Mouse (Mus musculus): ENCODE results near the gene Plekha6. TPM values are rescaled to one million over a fixed set of nuclear protein-coding genes. Genes with fewer than 3 reads are reported as not detected.

The Plekha6 gene
- polyA plus RNA-seq, 1 experiment from 2014 or later: 2.5 TPM

DNA sequence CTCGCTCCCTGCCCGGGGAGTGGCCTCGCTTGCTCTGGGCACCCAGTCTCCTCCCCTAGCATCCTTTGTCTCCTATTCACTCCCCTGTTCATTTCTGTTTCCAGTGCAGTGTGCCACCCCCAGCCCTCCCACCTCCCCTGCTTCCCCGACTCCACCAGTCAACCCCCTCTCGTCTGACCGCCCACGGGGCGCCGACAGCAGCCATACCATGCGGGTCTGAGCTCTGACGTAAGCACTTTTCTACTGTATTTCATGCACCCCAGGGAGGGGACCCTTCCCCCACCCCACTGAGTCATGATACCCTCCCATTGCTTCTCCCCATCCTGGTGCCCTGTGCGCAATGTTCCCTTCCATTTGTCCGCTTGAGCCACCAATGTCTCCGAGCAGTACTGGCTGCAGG, 134.8 kb downstream of the Plekha6 start:
- Histone ChIP-seq H3K36me3 (replicated peaks) (no peaks in the 10 kb centered on the region; the same call in 1 of the 2 replicates), H3K4me3 (replicated peaks) (no peak overlapping the region), H3K9ac (no peak overlapping the region), H3K9me3 (replicated peaks) (no peaks in the 10 kb centered on the region), H3K27ac (replicated peaks) (no peak overlapping the region), H3K4me2 (no peak overlapping the region), H3K4me1 (replicated peaks) (peaks cover 6% of the 10 kb centered on the region), H3K27me3 (peaks cover 20% of the 10 kb centered on the region; the same call in 1 of the 2 replicates)
- WGBS (ENCODE audit: insufficient replicate concordance): 30% methylated on average over 14 of the region's 14 CpGs
- ATAC-seq (ENCODE audit: insufficient read depth): no peak

- WGBS (ENCODE audit: insufficient replicate concordance): 44% methylated on average over 3 of the region's 3 CpGs
- Histone ChIP-seq H3K9me3 (replicated peaks) (no peaks in the 10 kb centered on the region), H3K4me2 (no peak overlapping the region), H3K36me3 (replicated peaks) (no peaks in the 10 kb centered on the region), H3K4me1 (replicated peaks) (peaks cover 9% of the 10 kb centered on the region), H3K4me3 (replicated peaks) (no peak overlapping the region), H3K9ac (no peak overlapping the region), H3K27ac (replicated peaks) (no peak overlapping the region), H3K27me3 (peaks cover 20% of the 10 kb centered on the region; the same call in 1 of the 2 replicates)
- ATAC-seq (ENCODE audit: insufficient read depth): peak; percentile 61
Measured at GRCm38 (mm10) chr1:133302540-133302939, 138.5 kb downstream of the Plekha6 start.

- H3K4me3 ChIP-seq (replicated peaks): no peak overlapping the region
- no peak overlapping the region for H3K27ac ChIP-seq (replicated peaks)
- H3K9me3 ChIP-seq (replicated peaks): no peaks in the 10 kb centered on the region
- H3K9ac ChIP-seq: no peak overlapping the region
- no peak overlapping the region for H3K4me2 ChIP-seq
- 7% methylated on average over 4 of the region's 4 CpGs for WGBS (ENCODE audit: insufficient replicate concordance)
- no peaks in the 10 kb centered on the region for H3K36me3 ChIP-seq (replicated peaks)
- peaks cover 3% of the 10 kb centered on the region; the same call in 1 of the 2 replicates for H3K27me3 ChIP-seq
- H3K4me1 ChIP-seq (replicated peaks): peaks cover 12% of the 10 kb centered on the region
- no peak for ATAC-seq (ENCODE audit: insufficient read depth)
Measured at GRCm38 (mm10) chr1:133306842-133307241, 142.8 kb downstream of the Plekha6 start.

- no peak overlapping the region for H3K27ac ChIP-seq (replicated peaks)
Measured at GRCm38 (mm10) chr1:133307318-133307717, 143.3 kb downstream of the Plekha6 start.

GRCm38 (mm10) chr1:133309652-133310267, 145.8 kb downstream of the Plekha6 start, which contains the start of gene Golt1a:
Gene Golt1a, plus strand, starts transcription at chr1:133309800.
- 51% methylated on average over 14 of the region's 14 CpGs for WGBS (ENCODE audit: insufficient replicate concordance)
- no peaks in the 10 kb centered on the region for H3K36me3 ChIP-seq (replicated peaks)
- no peaks in the 10 kb centered on the region for H3K27me3 ChIP-seq
- ATAC-seq (ENCODE audit: insufficient read depth): peak; percentile 79
- H3K9ac ChIP-seq: no peak within 1 kb of the TSS
- H3K9me3 ChIP-seq (replicated peaks): no peaks in the 10 kb centered on the region
- H3K4me3 ChIP-seq (replicated peaks): peak within 1 kb of the TSS; percentile 35
- peaks cover 7% of the 10 kb centered on the region; the same call in 1 of the 2 replicates for H3K4me1 ChIP-seq (replicated peaks)
- peak within 1 kb of the TSS; percentile 74 for H3K27ac ChIP-seq (replicated peaks)
- peak within 1 kb of the TSS; percentile 33 for H3K4me2 ChIP-seq

More at GRCm38 (mm10) chr1:133307318-133307717, 143.3 kb downstream of the Plekha6 start:
- 8% methylated on average over 6 of the region's 6 CpGs for WGBS (ENCODE audit: insufficient replicate concordance)
- Histone ChIP-seq H3K4me1 (replicated peaks) (peaks cover 8% of the 10 kb centered on the region), H3K4me2 (no peak overlapping the region), H3K27me3 (no peaks in the 10 kb centered on the region), H3K4me3 (replicated peaks) (no peak overlapping the region), H3K9ac (no peak overlapping the region), H3K9me3 (replicated peaks) (no peaks in the 10 kb centered on the region), H3K36me3 (replicated peaks) (no peaks in the 10 kb centered on the region)
- ATAC-seq (ENCODE audit: insufficient read depth): no peak

- Histone ChIP-seq H3K9me3 (replicated peaks) (no peaks in the 10 kb centered on the region), H3K4me1 (replicated peaks) (peaks cover 7% of the 10 kb centered on the region; the same call in 1 of the 2 replicates), H3K4me3 (replicated peaks) (no peak overlapping the region), H3K36me3 (replicated peaks) (no peaks in the 10 kb centered on the region), H3K27ac (replicated peaks) (no peak overlapping the region), H3K9ac (no peak overlapping the region), H3K27me3 (no peaks in the 10 kb centered on the region), H3K4me2 (no peak overlapping the region)
- WGBS (ENCODE audit: insufficient replicate concordance): 44% methylated on average over 4 of the region's 4 CpGs
- no peak for ATAC-seq (ENCODE audit: insufficient read depth)
Measured at GRCm38 (mm10) chr1:133311240-133311639, 147.2 kb downstream of the Plekha6 start.

DNA sequence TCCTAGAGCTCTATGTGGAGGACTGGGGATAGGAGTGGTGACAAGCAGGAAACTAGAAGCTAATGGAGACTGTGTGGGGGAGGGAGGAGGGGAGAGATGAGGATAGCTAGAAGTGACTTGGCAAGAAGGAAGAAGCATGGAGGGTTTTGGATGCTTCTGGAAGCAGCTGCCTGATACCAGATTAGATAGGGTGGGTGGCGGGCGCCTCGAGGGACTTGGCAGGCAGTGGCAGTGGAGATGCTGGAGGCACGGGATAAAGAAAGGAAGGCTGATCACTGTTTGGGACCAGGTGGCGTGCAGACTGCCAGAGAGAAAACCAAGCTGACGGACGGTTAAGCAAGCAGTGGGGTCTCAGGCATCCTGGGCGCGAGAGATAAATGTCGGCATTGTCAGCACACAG, 147.9 kb downstream of the Plekha6 start:
- Histone ChIP-seq H3K9me3 (replicated peaks) (no peaks in the 10 kb centered on the region), H3K4me3 (replicated peaks) (no peak overlapping the region), H3K36me3 (replicated peaks) (no peaks in the 10 kb centered on the region), H3K4me2 (no peak overlapping the region), H3K4me1 (replicated peaks) (peaks cover 4% of the 10 kb centered on the region; the same call in 1 of the 2 replicates), H3K27me3 (no peaks in the 10 kb centered on the region), H3K27ac (replicated peaks) (no peak overlapping the region), H3K9ac (no peak overlapping the region)
- no peak for ATAC-seq (ENCODE audit: insufficient read depth)
- 11% methylated on average over 10 of the region's 10 CpGs for WGBS (ENCODE audit: insufficient replicate concordance)

- Histone ChIP-seq H3K4me3 (replicated peaks) (no peak overlapping the region), H3K27me3 (no peaks in the 10 kb centered on the region), H3K4me1 (replicated peaks) (no peaks in the 10 kb centered on the region; the same call in 1 of the 2 replicates), H3K9me3 (replicated peaks) (no peaks in the 10 kb centered on the region), H3K36me3 (replicated peaks) (no peaks in the 10 kb centered on the region), H3K27ac (replicated peaks) (no peak overlapping the region), H3K4me2 (no peak overlapping the region), H3K9ac (no peak overlapping the region)
- 14% methylated on average over 8 of the region's 8 CpGs for WGBS (ENCODE audit: insufficient replicate concordance)
- no peak for ATAC-seq (ENCODE audit: insufficient read depth)
Measured at GRCm38 (mm10) chr1:133314364-133314763, 150.4 kb downstream of the Plekha6 start.

GRCm38 (mm10) chr1:133315775-133316174, 151.8 kb downstream of the Plekha6 start:
- Histone ChIP-seq H3K27me3 (no peaks in the 10 kb centered on the region), H3K9me3 (replicated peaks) (no peaks in the 10 kb centered on the region), H3K4me3 (replicated peaks) (no peak overlapping the region), H3K4me2 (no peak overlapping the region), H3K9ac (no peak overlapping the region), H3K27ac (replicated peaks) (no peak overlapping the region), H3K36me3 (replicated peaks) (no peaks in the 10 kb centered on the region), H3K4me1 (replicated peaks) (no peaks in the 10 kb centered on the region; the same call in 1 of the 2 replicates)
- ATAC-seq (ENCODE audit: insufficient read depth): no peak
- 41% methylated on average over 6 of the region's 6 CpGs for WGBS (ENCODE audit: insufficient replicate concordance)

DNA sequence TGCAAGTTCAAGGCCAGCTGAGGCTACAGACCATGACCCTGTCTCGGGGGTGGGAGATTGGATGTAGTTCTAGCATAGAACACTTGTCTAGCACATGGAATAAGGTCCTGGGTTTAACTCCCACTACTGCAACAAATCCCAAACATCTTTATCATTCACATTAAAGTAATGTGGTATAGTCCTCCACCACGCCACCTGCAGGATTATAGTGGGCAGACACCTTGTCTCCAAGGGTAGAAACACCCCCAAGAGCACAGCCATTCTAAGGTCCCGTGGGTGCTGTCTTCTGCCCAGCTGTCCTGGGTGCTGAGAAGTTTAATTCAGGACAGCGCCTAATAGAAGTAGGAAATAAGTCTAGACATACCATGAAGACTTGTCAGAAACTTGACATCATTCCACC, 152.6 kb downstream of the Plekha6 start:
- no peaks in the 10 kb centered on the region for H3K27me3 ChIP-seq
- H3K4me3 ChIP-seq (replicated peaks): no peak overlapping the region
- no peak overlapping the region for H3K27ac ChIP-seq (replicated peaks)
- H3K4me1 ChIP-seq (replicated peaks): no peaks in the 10 kb centered on the region; the same call in 1 of the 2 replicates
- H3K4me2 ChIP-seq: no peak overlapping the region
- no peak overlapping the region for H3K9ac ChIP-seq
- no peaks in the 10 kb centered on the region for H3K36me3 ChIP-seq (replicated peaks)
- ATAC-seq (ENCODE audit: insufficient read depth): no peak
- 62% methylated on average over 4 of the region's 4 CpGs for WGBS (ENCODE audit: insufficient replicate concordance)
- no peaks in the 10 kb centered on the region for H3K9me3 ChIP-seq (replicated peaks)

DNA sequence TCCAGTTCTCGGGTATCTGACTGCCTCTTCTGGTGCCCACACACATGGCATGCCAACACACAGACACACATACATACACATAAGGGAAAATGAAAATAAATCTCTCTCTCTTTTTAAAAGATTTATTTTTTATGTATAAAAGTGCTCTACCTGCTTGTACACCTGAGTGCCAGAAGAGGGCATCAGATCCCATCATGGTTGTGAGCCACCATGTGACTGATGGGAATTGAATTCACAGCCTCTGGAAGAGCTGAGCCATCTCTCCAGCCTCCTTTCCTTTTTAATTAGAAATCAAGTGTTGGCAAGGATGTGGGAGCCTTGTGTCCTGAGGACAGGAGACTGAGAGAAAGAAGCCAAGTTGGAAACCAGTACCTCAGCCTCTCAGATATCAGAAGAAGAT, 153.1 kb downstream of the Plekha6 start:
- no peak for ATAC-seq (ENCODE audit: insufficient read depth)
- H3K27ac ChIP-seq (replicated peaks): no peak overlapping the region
- no peaks in the 10 kb centered on the region for H3K36me3 ChIP-seq (replicated peaks)
- H3K27me3 ChIP-seq: no peaks in the 10 kb centered on the region
- H3K4me2 ChIP-seq: no peak overlapping the region
- H3K4me1 ChIP-seq (replicated peaks): no peaks in the 10 kb centered on the region; the same call in 1 of the 2 replicates
- H3K4me3 ChIP-seq (replicated peaks): no peak overlapping the region
- H3K9me3 ChIP-seq (replicated peaks): no peaks in the 10 kb centered on the region
- WGBS (ENCODE audit: insufficient replicate concordance): 39% methylated on average over 1 of the region's 1 CpGs
- no peak overlapping the region for H3K9ac ChIP-seq
